Mouse (Mus musculus) cerebellum, adult 8-10 months (tissue): Measurements from ENCODE around the gene St14.
A peak's percentile ranks its signal among the peaks of the same experiment; 100 is the strongest.
"Not testable (repeated sequence)": the region's sequence is repeated elsewhere in the genome, so short reads cannot be mapped to it uniquely, and the experiment has no call there.

Experiments
- DNase-seq: peaks from one replicate; pipeline ENCODE4 v3.0.0; 2022

St14 gene

DNA sequence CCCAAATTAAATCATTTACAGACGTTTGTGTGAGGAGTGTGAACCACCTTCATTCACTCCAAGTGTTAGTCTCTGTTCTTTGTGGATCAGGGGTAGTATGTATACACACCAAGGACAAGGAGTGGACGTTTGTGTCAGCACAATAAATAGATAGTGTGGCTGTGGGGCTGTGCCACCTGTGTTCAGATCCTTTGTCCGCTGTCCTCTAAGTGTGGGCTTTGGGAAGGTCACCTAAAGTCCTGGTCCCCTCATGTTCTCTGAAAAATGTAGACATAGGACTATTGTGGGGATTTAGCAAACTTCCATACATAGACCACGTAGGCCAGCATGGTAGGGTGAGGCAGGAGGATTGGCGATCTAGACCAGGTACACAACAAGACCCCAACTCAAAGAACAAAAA, 46.1 kb downstream of the St14 start:
- DNase-seq = no peak

DNA sequence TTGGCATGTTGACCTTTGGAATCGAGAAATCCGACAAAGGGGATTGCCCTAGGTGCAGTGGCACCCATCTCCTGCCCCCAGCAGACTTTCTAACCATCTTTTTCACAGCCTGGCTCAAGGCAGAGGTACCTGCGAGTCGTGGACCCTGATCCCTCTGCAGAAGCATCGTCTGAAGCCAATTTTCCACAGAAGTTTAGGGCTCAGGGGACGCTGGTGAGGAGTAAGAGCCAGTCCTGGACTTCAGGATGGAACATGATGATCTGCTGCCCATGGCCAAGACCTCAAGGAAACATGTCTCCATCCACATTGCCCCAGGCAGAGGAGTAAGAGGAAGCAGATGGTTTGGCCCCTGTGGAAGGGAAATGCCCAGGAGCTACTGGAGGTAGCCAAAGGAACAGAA, 48.9 kb downstream of the St14 start:
- no peak for DNase-seq

- DNase-seq = peak; percentile 77
These were observed 49.5 kb downstream of the St14 start for GRCm38 (mm10) chr9:31082054-31082666.

DNA sequence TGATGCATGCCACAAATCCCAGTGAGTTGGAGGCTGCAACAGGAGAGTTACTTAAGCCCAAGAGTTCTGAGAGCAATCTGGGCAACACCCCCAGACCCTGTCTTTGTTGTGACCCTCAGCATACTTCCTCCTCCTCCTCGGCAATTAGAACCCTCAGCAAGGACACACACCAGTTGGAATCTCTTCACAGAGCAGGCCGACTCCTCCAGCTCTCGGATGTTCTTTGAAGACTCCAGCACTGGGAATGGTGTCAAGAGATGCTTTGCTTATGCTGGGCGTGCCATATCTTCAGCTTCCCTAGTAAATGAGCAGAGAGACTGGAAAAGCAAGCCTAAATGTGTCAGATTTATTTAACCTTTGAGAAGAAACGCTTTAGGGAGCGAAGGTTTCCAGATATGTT, 50.9 kb downstream of the St14 start:
- no peak for DNase-seq

DNA sequence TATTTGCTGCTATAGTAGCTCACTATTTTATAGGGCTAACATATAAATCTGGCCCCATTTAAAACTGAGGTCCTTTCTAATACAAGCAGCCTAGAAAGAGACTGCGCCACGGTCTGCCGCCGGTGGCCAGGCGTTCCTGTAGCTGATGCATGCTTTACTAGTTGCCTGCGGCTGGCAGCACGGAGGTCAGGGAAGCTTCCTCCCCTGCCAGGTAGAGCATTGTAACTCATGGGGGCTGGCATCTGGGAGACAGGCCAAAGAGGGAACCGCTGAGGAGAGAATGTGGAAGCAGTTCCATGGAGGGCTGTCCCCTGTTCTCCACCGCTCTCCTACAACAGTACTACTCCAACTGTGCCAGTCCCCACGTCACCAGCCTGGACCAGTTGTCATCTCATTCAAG, 56.8 kb downstream of the St14 start:
- no peak for DNase-seq

DNA sequence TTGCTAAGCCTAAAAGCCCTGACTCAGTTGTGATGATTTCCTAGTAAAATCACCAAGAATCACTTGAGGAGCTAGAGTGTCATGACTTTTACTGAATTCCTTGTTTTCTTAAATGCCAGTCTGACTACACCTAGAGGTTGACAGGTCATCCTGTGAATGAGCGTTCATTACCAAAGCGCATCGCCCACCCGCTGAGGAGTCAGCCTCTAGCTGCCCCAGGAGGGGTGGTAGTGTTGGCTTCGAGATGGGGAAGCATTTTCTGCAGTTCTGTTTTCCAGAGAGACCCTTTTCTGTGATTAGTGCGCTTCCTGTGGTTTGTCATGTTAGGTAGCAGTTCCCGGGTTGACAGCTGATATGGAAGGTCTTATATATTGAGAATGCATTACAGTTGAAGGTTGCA, 57.9 kb downstream of the St14 start:
- no peak for DNase-seq

DNA sequence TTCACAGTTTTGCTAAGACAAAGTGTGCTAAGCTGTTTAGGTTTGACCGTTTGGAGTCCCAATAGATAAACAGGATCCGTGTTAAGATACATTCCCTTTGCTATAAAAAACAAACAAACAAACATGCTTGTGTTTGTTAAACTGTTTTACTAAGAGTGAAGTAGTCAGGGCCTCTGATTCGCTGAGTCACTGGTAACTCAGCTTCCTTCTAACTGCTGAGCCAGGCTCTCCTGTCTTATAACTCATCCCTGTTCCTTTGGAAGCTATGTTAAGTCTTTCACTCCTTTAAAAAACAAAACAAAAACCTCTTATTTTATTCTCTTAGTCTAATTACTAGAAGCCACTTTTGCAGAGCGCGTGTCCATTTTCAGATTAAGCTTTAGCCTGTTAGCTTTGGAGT, 59.4 kb downstream of the St14 start:
- DNase-seq = no peak

DNA sequence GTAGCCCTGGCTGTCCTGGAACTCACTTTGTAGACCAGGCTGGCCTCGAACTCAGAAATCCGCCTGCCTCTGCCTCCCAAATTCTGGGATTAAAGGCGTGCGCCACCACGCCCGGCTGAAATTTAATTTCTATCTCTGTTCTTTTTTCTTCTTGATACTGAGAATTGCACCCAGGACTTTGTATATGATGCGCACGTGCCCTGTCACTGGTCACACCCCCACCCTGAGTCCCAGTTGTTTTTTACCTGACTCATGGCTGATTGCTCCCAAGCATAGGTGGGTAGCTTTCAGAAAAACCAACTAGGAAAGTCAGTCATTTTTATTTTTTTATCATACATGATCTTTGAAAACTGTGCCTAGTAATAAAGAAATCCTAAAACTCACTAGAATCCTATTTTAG, 60.9 kb downstream of the St14 start:
- DNase-seq = no peak

GRCm38 (mm10) chr9:31058723-31059122, 72.9 kb downstream of the St14 start:
- no peak for DNase-seq

DNA sequence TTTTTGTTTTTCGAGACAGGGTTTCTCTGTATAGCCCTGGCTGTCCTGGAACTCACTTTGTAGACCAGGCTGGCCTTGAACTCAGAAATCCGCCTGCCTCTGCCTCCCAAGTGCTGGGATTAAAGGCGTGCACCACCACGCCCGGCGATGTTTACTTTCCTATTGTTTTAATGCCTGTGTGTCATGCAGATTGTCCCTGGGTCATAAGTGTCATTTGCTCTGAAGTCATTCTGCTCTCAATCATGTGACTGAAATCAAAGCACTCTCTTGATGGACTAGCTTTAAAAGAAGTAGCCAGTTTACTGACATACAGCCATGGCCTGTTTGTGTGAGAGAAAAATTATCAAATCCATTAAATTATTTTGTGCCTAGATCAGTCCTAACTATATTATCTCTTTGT, 80.1 kb downstream of the St14 start:
- not testable (repeated sequence) for DNase-seq

DNA sequence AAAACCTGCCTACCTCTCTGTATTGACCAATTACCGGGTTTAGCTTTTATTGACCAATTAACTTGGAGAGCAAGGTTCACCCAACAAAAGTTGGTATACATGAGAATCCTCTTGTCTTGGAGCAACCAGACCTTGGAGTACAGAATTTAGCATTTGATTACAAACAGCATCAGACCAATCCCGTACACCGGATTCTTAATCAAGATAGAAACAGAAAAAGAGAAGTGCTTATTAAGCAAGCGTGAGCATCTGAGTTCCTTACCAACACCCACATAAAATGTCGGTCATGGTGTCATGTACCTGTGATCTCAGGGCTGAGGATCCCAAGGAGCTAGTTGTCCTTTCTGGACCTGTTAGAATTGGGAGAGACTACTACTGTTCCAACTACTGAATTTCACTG, 81.4 kb downstream of the St14 start:
- DNase-seq = no peak
